Mouse (Mus musculus): Measurements from ENCODE around the gene Brap.
"Not testable (repeated sequence)": the region's sequence is repeated elsewhere in the genome, so short reads cannot be mapped to it uniquely, and the experiment has no call there.

Brap gene

GRCm38 (mm10) chr5:121668411-121668810 lies 8.0 kb downstream of the Brap start:
- in situ Hi-C loops (cut with MboI, MseI): no loop called here

GRCm38 (mm10) chr5:121670412-121670811 lies 10.0 kb downstream of the Brap start:
- in situ Hi-C loops (cut with MboI, MseI): no loop called here

GRCm38 (mm10) chr5:121682250-121682649 lies 21.9 kb downstream of the Brap start:
- in situ Hi-C loops (cut with MboI, MseI): no loop called here

GRCm38 (mm10) chr5:121685495-121685894 lies 25.1 kb downstream of the Brap start:
- in situ Hi-C loops (cut with MboI, MseI): no loop called here

- in situ Hi-C loops (cut with MboI, MseI): no loop called here
Measured at GRCm38 (mm10) chr5:121686113-121686898, 25.9 kb downstream of the Brap start.

- in situ Hi-C loops (cut with MboI, MseI): no loop called here
Measured at GRCm38 (mm10) chr5:121690482-121691211, 30.3 kb downstream of the Brap start.

- in situ Hi-C loops (cut with MboI, MseI): not testable (repeated sequence)
Measured at GRCm38 (mm10) chr5:121691436-121691835, 31.1 kb downstream of the Brap start.

- in situ Hi-C loops (cut with MboI, MseI): no loop called here
Measured at GRCm38 (mm10) chr5:121692897-121693296, 32.5 kb downstream of the Brap start.

- in situ Hi-C loops (cut with MboI, MseI): no loop called here
Measured at GRCm38 (mm10) chr5:121696761-121697160, 36.4 kb downstream of the Brap start.

GRCm38 (mm10) chr5:121699891-121700290 lies 39.5 kb downstream of the Brap start:
- in situ Hi-C loops (cut with MboI, MseI): no loop called here

- in situ Hi-C loops (cut with MboI, MseI): no loop called here
Measured at GRCm38 (mm10) chr5:121700496-121700895, 40.1 kb downstream of the Brap start.

GRCm38 (mm10) chr5:121701111-121701769 lies 40.9 kb downstream of the Brap start:
- in situ Hi-C loops (cut with MboI, MseI): no loop called here

GRCm38 (mm10) chr5:121703341-121703740 lies 43.0 kb downstream of the Brap start:
- in situ Hi-C loops (cut with MboI, MseI): no loop called here

GRCm38 (mm10) chr5:121704512-121705248 lies 44.3 kb downstream of the Brap start:
- in situ Hi-C loops (cut with MboI, MseI): no loop called here

GRCm38 (mm10) chr5:121710402-121710801 lies 50.0 kb downstream of the Brap start:
- in situ Hi-C loops (cut with MboI, MseI): no loop called here

GRCm38 (mm10) chr5:121710851-121711173 lies 50.4 kb downstream of the Brap start:
- in situ Hi-C loops (cut with MboI, MseI): no loop called here

GRCm38 (mm10) chr5:121711174-121711927 lies 51.0 kb downstream of the Brap start, which contains the start of gene Atxn2:
TSS of gene Atxn2 (plus strand) at chr5:121711337.
- in situ Hi-C loops (cut with MboI, MseI): no loop called here

GRCm38 (mm10) chr5:121711928-121712231 lies 51.5 kb downstream of the Brap start:
- in situ Hi-C loops (cut with MboI, MseI): no loop called here

- in situ Hi-C loops (cut with MboI, MseI): no loop called here
Measured at GRCm38 (mm10) chr5:121712232-121712933, 52.0 kb downstream of the Brap start.

- in situ Hi-C loops (cut with MboI, MseI): no loop called here
Measured at GRCm38 (mm10) chr5:121712934-121713538, 52.7 kb downstream of the Brap start.
